10 mouse cellular contexts compared by ENCODE assay signal in genomic region chr9:25104638-25105037, GRCm38 (mm10). TPM values are rescaled to one million over a fixed set of nuclear protein-coding genes. Genes with fewer than 3 reads are reported as not detected.
DNase-seq lines count a peak whose midpoint lies in the region; ATAC-seq and TF ChIP-seq lines count a peak whose summit lies in the region.
"Had no signal": no experiment of that assay in that cellular context is flagged by ENCODE, and none has a peak within 500 bp of the region (broad histone marks: within the 10 kb centered on the region; RNA-seq: fewer than 3 reads in every experiment).

No protein-coding gene starts in this region.

- H3K4me2 ChIP-seq in forebrain, embryonic 16.5 days (ENCODE audit: low read length) = no peak overlapping the region
- no peak overlapping the region for H3K4me2 ChIP-seq in forebrain, postnatal 0 days (ENCODE audit: low read depth)
- H3K4me2 ChIP-seq in liver, embryonic 13.5 days = no peak overlapping the region
- no peak overlapping the region for H3K4me2 ChIP-seq in neural tube, embryonic 14.5 days (ENCODE audit: low read depth, low read length)

- no peak; the same call in 1 of the 2 replicates for ATAC-seq in forebrain, embryonic 16.5 days
- no peak for ATAC-seq in forebrain, postnatal 0 days
- ATAC-seq in liver, embryonic 13.5 days (ENCODE audit: low read depth) = no peak
- peak; percentile 72 for ATAC-seq in neural tube, embryonic 14.5 days (ENCODE audit: low read depth)

- H3K4me1 ChIP-seq in forebrain, embryonic 10.5 days = no peaks in the 10 kb centered on the region
- H3K4me1 ChIP-seq in forebrain, embryonic 16.5 days (replicated peaks; ENCODE audit: control insufficient read depth, insufficient read depth, low read length) = no peaks in the 10 kb centered on the region
- H3K4me1 ChIP-seq in E14TG2a.4 (replicated peaks; ENCODE audit: low read depth, low read length) = no peaks in the 10 kb centered on the region
- no peaks in the 10 kb centered on the region for H3K4me1 ChIP-seq in forebrain, postnatal 0 days (ENCODE audit: insufficient read depth)
- no peaks in the 10 kb centered on the region for H3K4me1 ChIP-seq in liver, embryonic 13.5 days (replicated peaks)
- H3K4me1 ChIP-seq in neural tube, embryonic 14.5 days (ENCODE audit: control insufficient read depth, insufficient read depth, low read length) = no peaks in the 10 kb centered on the region

- H3K4me3 ChIP-seq in forebrain, embryonic 10.5 days = no peak overlapping the region
- no peak overlapping the region for H3K4me3 ChIP-seq in forebrain, embryonic 16.5 days (replicated peaks; ENCODE audit: low read length)
- no peak overlapping the region for H3K4me3 ChIP-seq in E14TG2a.4 (replicated peaks; ENCODE audit: low read length)
- no peak overlapping the region for H3K4me3 ChIP-seq in forebrain, postnatal 0 days (ENCODE audit: low read depth, low read length)
- H3K4me3 ChIP-seq in liver, embryonic 13.5 days (replicated peaks) = no peak overlapping the region
- H3K4me3 ChIP-seq in neural tube, embryonic 14.5 days (ENCODE audit: low read depth, low read length) = no peak overlapping the region

- H3K36me3 ChIP-seq in forebrain, embryonic 10.5 days (replicated peaks) = peaks cover 50% of the 10 kb centered on the region
- peaks cover 18% of the 10 kb centered on the region for H3K36me3 ChIP-seq in forebrain, embryonic 16.5 days (ENCODE audit: control insufficient read depth, insufficient read depth)
- H3K36me3 ChIP-seq in E14TG2a.4 (ENCODE audit: insufficient read depth, low read length) = peaks cover 18% of the 10 kb centered on the region
- H3K36me3 ChIP-seq in forebrain, postnatal 0 days (ENCODE audit: insufficient read depth) = peaks cover 35% of the 10 kb centered on the region
- H3K36me3 ChIP-seq in liver, embryonic 13.5 days = peaks cover 32% of the 10 kb centered on the region
- peaks cover 15% of the 10 kb centered on the region for H3K36me3 ChIP-seq in neural tube, embryonic 14.5 days (ENCODE audit: control insufficient read depth, insufficient read depth, low read length)

- TF ChIP-seq CTCF in E14TG2a.4 (conservative IDR thresholded peaks at IDR 0.05; ENCODE audit: low read length) = peak; percentile 98
- TF ChIP-seq CTCF in forebrain, postnatal 0 days (IDR thresholded peaks at IDR 0.05; ENCODE audit: low read depth) = peak; percentile 85

- H3K9me3 ChIP-seq in forebrain, embryonic 10.5 days = peaks cover 9% of the 10 kb centered on the region; the same call in 1 of the 2 replicates
- peaks cover 3% of the 10 kb centered on the region; the same call in 1 of the 2 replicates for H3K9me3 ChIP-seq in forebrain, embryonic 16.5 days (ENCODE audit: control insufficient read depth, low read length)
- peaks cover 11% of the 10 kb centered on the region for H3K9me3 ChIP-seq in E14TG2a.4 (ENCODE audit: low read length)
- 0 out of 2 replicates have a peak, but pooled peaks cover 5% of the 10 kb centered on the region for H3K9me3 ChIP-seq in forebrain, postnatal 0 days (ENCODE audit: low read length)
- no peaks in the 10 kb centered on the region for H3K9me3 ChIP-seq in liver, embryonic 13.5 days (replicated peaks)
- H3K9me3 ChIP-seq in neural tube, embryonic 14.5 days (ENCODE audit: control insufficient read depth, low read length) = no peaks in the 10 kb centered on the region

- H3K9ac ChIP-seq in forebrain, embryonic 16.5 days (replicated peaks; ENCODE audit: low read depth, low read length) = no peak overlapping the region
- H3K9ac ChIP-seq in forebrain, postnatal 0 days = no peak overlapping the region
- no peak overlapping the region for H3K9ac ChIP-seq in liver, embryonic 13.5 days
- no peak overlapping the region for H3K9ac ChIP-seq in neural tube, embryonic 14.5 days (replicated peaks; ENCODE audit: low read depth, low read length)

- no peak overlapping the region for H3K27ac ChIP-seq in forebrain, embryonic 10.5 days
- no peak overlapping the region for H3K27ac ChIP-seq in forebrain, embryonic 16.5 days (ENCODE audit: low read length)
- H3K27ac ChIP-seq in forebrain, postnatal 0 days (ENCODE audit: low read depth, low read length) = no peak overlapping the region
- H3K27ac ChIP-seq in liver, embryonic 13.5 days = no peak overlapping the region
- no peak overlapping the region for H3K27ac ChIP-seq in neural tube, embryonic 14.5 days (ENCODE audit: low read depth, low read length)

- peak; percentile 21 for DNase-seq in forebrain, embryonic 10.5 days (ENCODE audit: extremely low spot score, low spot score)
- DNase-seq in cerebellum, adult 11-12 months = peak; percentile 15
- peak; percentile 63 for DNase-seq in forebrain, postnatal 0 days
- peak; percentile 44 for DNase-seq in kidney, adult 9 months
- peak; percentile 6 for DNase-seq in liver, embryonic 13.5 days

- H3K27me3 ChIP-seq in forebrain, embryonic 10.5 days (ENCODE audit: poor library complexity, severe bottlenecking) = no peaks in the 10 kb centered on the region
- H3K27me3 ChIP-seq in forebrain, embryonic 16.5 days (replicated peaks; ENCODE audit: control insufficient read depth, insufficient read depth, low read length) = no peaks in the 10 kb centered on the region
- H3K27me3 ChIP-seq in E14TG2a.4 (ENCODE audit: insufficient read depth, low read length) = no peaks in the 10 kb centered on the region
- no peaks in the 10 kb centered on the region for H3K27me3 ChIP-seq in forebrain, postnatal 0 days (ENCODE audit: insufficient read depth, low read length)
- H3K27me3 ChIP-seq in liver, embryonic 13.5 days = no peaks in the 10 kb centered on the region
- no peaks in the 10 kb centered on the region for H3K27me3 ChIP-seq in neural tube, embryonic 14.5 days (ENCODE audit: control insufficient read depth, insufficient read depth, low read length)

RNA-seq across cellular contexts. Expression of gene Gm10181, which starts 15.4 kb away (rescaled TPM):
- not detected in 2 replicates for polyA plus RNA-seq in forebrain, embryonic 10.5 days (2016; fragmentation: Nextera tagmentation; extraction: Ambion mirVana)
- polyA plus RNA-seq in forebrain, embryonic 16.5 days (2015; fragmentation: Nextera tagmentation; extraction: Ambion mirVana) = not detected in 2 replicates
- not detected in 2 replicates for total RNA-seq in forebrain, postnatal 0 days (2014; rRNA removed)
- polyA plus RNA-seq in forebrain, postnatal 0 days (2015; fragmentation: Nextera tagmentation; extraction: Ambion mirVana) = not detected in 2 replicates
- not detected in 2 replicates for polyA plus RNA-seq in liver, embryonic 13.5 days (2015; fragmentation: Nextera tagmentation; extraction: Ambion mirVana)
- not detected in 2 replicates for polyA plus RNA-seq in neural tube, embryonic 14.5 days (2014; fragmentation: Nextera tagmentation; extraction: Ambion mirVana)
- total RNA-seq: layer of hippocampus, postnatal 36 days had no signal
- polyA plus RNA-seq: stomach, embryonic 16.5 days had no signal

RNA-seq across cellular contexts. Expression of gene Herpud2, which starts 47.0 kb away (rescaled TPM):
- 22.1 and 24.2 TPM in 2 replicates for polyA plus RNA-seq in forebrain, embryonic 10.5 days (2016; fragmentation: Nextera tagmentation; extraction: Ambion mirVana)
- polyA plus RNA-seq in forebrain, embryonic 16.5 days (2015; fragmentation: Nextera tagmentation; extraction: Ambion mirVana) = 35.7 and 41.8 TPM in 2 replicates
- total RNA-seq in forebrain, postnatal 0 days (2014; rRNA removed) = 16.3 and 20.1 TPM in 2 replicates
- polyA plus RNA-seq in forebrain, postnatal 0 days (2015; fragmentation: Nextera tagmentation; extraction: Ambion mirVana) = 20.4 and 30.4 TPM in 2 replicates
- 13.5 and 15.9 TPM in 2 replicates for polyA plus RNA-seq in liver, embryonic 13.5 days (2015; fragmentation: Nextera tagmentation; extraction: Ambion mirVana)
- 35.6 and 38.6 TPM in 2 replicates for polyA plus RNA-seq in neural tube, embryonic 14.5 days (2014; fragmentation: Nextera tagmentation; extraction: Ambion mirVana)

Comparison
In these comparisons a context has a peak if more than half of its experiments do, and no peak if none do; other contexts are left out.
1. DNase-seq: peak in every context shown above with its lines; median percentile 63 in forebrain, postnatal 0 days; 44 in kidney, adult 9 months; 21 in forebrain, embryonic 10.5 days; 15 in cerebellum, adult 11-12 months; 6 in liver, embryonic 13.5 days.